Mouse (Mus musculus): Measurements from ENCODE around the gene Tbx21. TPM values are rescaled to one million over a fixed set of nuclear protein-coding genes. Genes with fewer than 3 reads are reported as not detected.
A peak's percentile ranks its signal among the peaks of the same experiment; 100 is the strongest.

Tbx21 gene
- polyA plus RNA-seq, 1 experiment from 2014 or later = not detected

DNA sequence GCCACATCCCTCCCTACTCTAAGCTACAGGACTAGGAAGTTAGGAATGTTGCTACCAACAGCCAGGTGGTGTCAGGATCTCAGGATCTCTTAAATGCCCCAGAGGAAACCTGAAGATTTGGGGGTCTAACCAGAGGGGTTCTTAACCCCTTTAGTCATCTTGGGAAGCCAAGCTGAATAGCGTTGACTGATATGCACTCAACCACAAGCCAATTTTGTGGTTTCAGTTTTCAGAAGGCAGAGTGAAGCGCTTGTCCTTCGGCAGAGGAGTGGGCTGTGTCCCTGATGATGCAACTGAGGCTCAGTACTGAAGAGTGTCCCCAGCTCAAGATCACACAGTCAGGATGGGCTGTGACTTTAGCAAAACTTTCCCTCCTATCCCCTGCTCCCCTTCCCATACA, 13.8 kb upstream of the Tbx21 start:
- Histone ChIP-seq H3K27me3 (ENCODE audit: control insufficient read depth, insufficient read depth, low read length) (no peaks in the 10 kb centered on the region), H3K36me3 (replicated peaks; ENCODE audit: control insufficient read depth, insufficient read depth, low read depth, low read length) (no peaks in the 10 kb centered on the region), H3K9ac (replicated peaks; ENCODE audit: low read length) (no peak overlapping the region), H3K4me3 (ENCODE audit: low read depth, low read length) (no peak overlapping the region), H3K4me2 (ENCODE audit: low read depth, low read length) (no peak overlapping the region), H3K4me1 (ENCODE audit: control insufficient read depth, insufficient read depth, low read length) (no peaks in the 10 kb centered on the region), H3K9me3 (replicated peaks; ENCODE audit: control insufficient read depth, low read length) (no peaks in the 10 kb centered on the region), H3K27ac (replicated peaks; ENCODE audit: low read depth, low read length) (no peak overlapping the region)
- DNase-seq (ENCODE audit: low spot score) (no peak), ATAC-seq (replicated peaks; ENCODE audit: insufficient number of reproducible peaks, low FRiP score, low TSS enrichment, low read depth) (no peak)
- WGBS = 60% methylated on average over 3 of the region's 3 CpGs

GRCm38 (mm10) chr11:97127470-97128223, 12.5 kb upstream of the Tbx21 start:
- peak overlapping the region; percentile 35 for H3K4me3 ChIP-seq (ENCODE audit: low read depth, low read length)
- no peaks in the 10 kb centered on the region for H3K9me3 ChIP-seq (replicated peaks; ENCODE audit: control insufficient read depth, low read length)
- peaks cover 2% of the 10 kb centered on the region; the same call in 1 of the 2 replicates for H3K4me1 ChIP-seq (ENCODE audit: control insufficient read depth, insufficient read depth, low read length)
- no peaks in the 10 kb centered on the region; the same call in 1 of the 2 replicates for H3K27me3 ChIP-seq (ENCODE audit: control insufficient read depth, insufficient read depth, low read length)
- DNase-seq (ENCODE audit: low spot score) = no peak
- peak overlapping the region; percentile 72 for H3K4me2 ChIP-seq (ENCODE audit: low read depth, low read length)
- no peaks in the 10 kb centered on the region for H3K36me3 ChIP-seq (replicated peaks; ENCODE audit: control insufficient read depth, insufficient read depth, low read depth, low read length)
- no peak for ATAC-seq (replicated peaks; ENCODE audit: insufficient number of reproducible peaks, low FRiP score, low TSS enrichment, low read depth)
- H3K27ac ChIP-seq (replicated peaks; ENCODE audit: low read depth, low read length) = no peak overlapping the region
- 12% methylated on average over 19 of the region's 19 CpGs for WGBS
- H3K9ac ChIP-seq (replicated peaks; ENCODE audit: low read length) = peak overlapping the region; percentile 43; the same call in 1 of the 2 replicates

GRCm38 (mm10) chr11:97126645-97127468, 11.7 kb upstream of the Tbx21 start:
- WGBS = 3% methylated on average over 32 of the region's 32 CpGs
- DNase-seq (ENCODE audit: low spot score) (peak; percentile 64), ATAC-seq (replicated peaks; ENCODE audit: insufficient number of reproducible peaks, low FRiP score, low TSS enrichment, low read depth) (0 out of 2 replicates have a peak, but pooled peaks have one; percentile 52)
- Histone ChIP-seq H3K36me3 (replicated peaks; ENCODE audit: control insufficient read depth, insufficient read depth, low read depth, low read length) (no peaks in the 10 kb centered on the region), H3K4me2 (ENCODE audit: low read depth, low read length) (peak overlapping the region; percentile 72), H3K9ac (replicated peaks; ENCODE audit: low read length) (peak overlapping the region; percentile 43), H3K27ac (replicated peaks; ENCODE audit: low read depth, low read length) (no peak overlapping the region), H3K4me3 (ENCODE audit: low read depth, low read length) (peak overlapping the region; percentile 35), H3K9me3 (replicated peaks; ENCODE audit: control insufficient read depth, low read length) (no peaks in the 10 kb centered on the region), H3K27me3 (ENCODE audit: control insufficient read depth, insufficient read depth, low read length) (no peaks in the 10 kb centered on the region; the same call in 1 of the 2 replicates), H3K4me1 (ENCODE audit: control insufficient read depth, insufficient read depth, low read length) (peaks cover 2% of the 10 kb centered on the region; the same call in 1 of the 2 replicates)

GRCm38 (mm10) chr11:97124266-97125036, 9.3 kb upstream of the Tbx21 start:
- Histone ChIP-seq H3K27ac (replicated peaks; ENCODE audit: low read depth, low read length) (no peak overlapping the region), H3K27me3 (ENCODE audit: control insufficient read depth, insufficient read depth, low read length) (no peaks in the 10 kb centered on the region; the same call in 1 of the 2 replicates)
- 53% methylated on average over 10 of the region's 10 CpGs for WGBS

DNA sequence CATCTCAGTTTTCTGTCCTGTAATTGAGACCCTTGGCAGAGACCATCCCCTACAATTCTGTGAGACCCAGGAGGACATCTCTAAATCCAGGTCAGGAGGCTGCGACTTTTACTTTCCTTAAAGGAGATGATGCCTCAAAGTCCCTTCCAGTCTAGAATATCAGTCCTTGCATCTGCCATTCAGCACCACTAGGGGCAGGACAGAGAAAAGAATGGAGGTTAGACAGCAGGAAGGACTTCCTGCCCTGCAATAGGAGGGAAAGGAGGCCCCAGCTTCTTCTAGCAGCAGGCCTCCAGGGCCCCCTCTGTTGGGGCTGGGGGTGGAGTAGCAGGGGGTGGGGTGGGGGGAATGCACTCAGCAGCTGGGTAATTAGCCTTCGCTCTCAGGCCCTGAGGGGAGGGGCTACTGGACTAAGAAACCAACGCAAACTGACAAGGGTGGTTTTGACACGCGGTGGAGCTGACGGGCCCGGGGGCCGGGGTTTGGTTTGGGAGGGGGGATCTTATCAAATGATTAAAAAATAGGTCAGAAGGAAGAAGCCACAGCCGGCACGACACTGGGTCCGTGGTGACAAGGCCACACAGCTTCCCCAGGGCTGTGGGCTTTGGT, 8.3 kb upstream of the Tbx21 start:
- Histone ChIP-seq H3K36me3 (replicated peaks; ENCODE audit: control insufficient read depth, insufficient read depth, low read depth, low read length) (no peaks in the 10 kb centered on the region), H3K27ac (replicated peaks; ENCODE audit: low read depth, low read length) (no peak overlapping the region), H3K4me3 (ENCODE audit: low read depth, low read length) (no peak overlapping the region), H3K27me3 (ENCODE audit: control insufficient read depth, insufficient read depth, low read length) (peaks cover 1% of the 10 kb centered on the region), H3K4me1 (ENCODE audit: control insufficient read depth, insufficient read depth, low read length) (peaks cover 5% of the 10 kb centered on the region), H3K9ac (replicated peaks; ENCODE audit: low read length) (no peak overlapping the region), H3K4me2 (ENCODE audit: low read depth, low read length) (no peak overlapping the region), H3K9me3 (replicated peaks; ENCODE audit: control insufficient read depth, low read length) (no peaks in the 10 kb centered on the region)
- 15% methylated on average over 11 of the region's 11 CpGs for WGBS
- DNase-seq (ENCODE audit: low spot score) (peak; percentile 45), ATAC-seq (replicated peaks; ENCODE audit: insufficient number of reproducible peaks, low FRiP score, low TSS enrichment, low read depth) (no peak)

More at GRCm38 (mm10) chr11:97124266-97125036, 9.3 kb upstream of the Tbx21 start:
- H3K9ac ChIP-seq (replicated peaks; ENCODE audit: low read length) = no peak overlapping the region
- H3K9me3 ChIP-seq (replicated peaks; ENCODE audit: control insufficient read depth, low read length) = no peaks in the 10 kb centered on the region
- no peak overlapping the region for H3K4me3 ChIP-seq (ENCODE audit: low read depth, low read length)
- H3K4me2 ChIP-seq (ENCODE audit: low read depth, low read length) = no peak overlapping the region; the same call in 1 of the 2 replicates
- no peaks in the 10 kb centered on the region for H3K36me3 ChIP-seq (replicated peaks; ENCODE audit: control insufficient read depth, insufficient read depth, low read depth, low read length)
- DNase-seq (ENCODE audit: low spot score) (no peak), ATAC-seq (replicated peaks; ENCODE audit: insufficient number of reproducible peaks, low FRiP score, low TSS enrichment, low read depth) (no peak)
- peaks cover 5% of the 10 kb centered on the region for H3K4me1 ChIP-seq (ENCODE audit: control insufficient read depth, insufficient read depth, low read length)

DNA sequence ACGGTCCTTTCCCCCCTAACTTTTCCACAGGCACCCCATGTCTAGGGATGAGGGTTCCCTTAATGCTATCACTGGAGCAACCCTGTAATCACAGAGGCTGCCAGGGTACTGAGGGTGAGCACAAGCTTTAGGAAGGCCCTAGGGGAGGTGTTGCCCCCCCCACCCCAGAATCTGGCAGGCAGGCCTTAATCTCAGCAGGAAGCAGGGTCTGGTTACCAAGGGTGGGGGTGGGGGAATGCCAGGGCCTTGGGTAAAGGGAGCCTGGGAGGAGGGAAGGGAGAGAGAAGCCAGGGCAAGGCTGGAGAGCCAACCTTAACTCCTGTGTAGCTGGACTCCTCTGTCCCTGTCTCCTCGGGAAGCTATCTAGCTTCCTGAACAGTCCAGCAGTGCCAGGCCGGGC, 5.5 kb upstream of the Tbx21 start:
- 50% methylated on average over 3 of the region's 3 CpGs for WGBS
- 0 out of 2 replicates have a peak overlapping the region, but pooled peaks have one; percentile 9 for H3K9ac ChIP-seq (replicated peaks; ENCODE audit: low read length)
- no peak overlapping the region for H3K4me2 ChIP-seq (ENCODE audit: low read depth, low read length)
- ATAC-seq (replicated peaks; ENCODE audit: insufficient number of reproducible peaks, low FRiP score, low TSS enrichment, low read depth) (no peak), DNase-seq (ENCODE audit: low spot score) (no peak)
- no peaks in the 10 kb centered on the region for H3K9me3 ChIP-seq (replicated peaks; ENCODE audit: control insufficient read depth, low read length)
- no peak overlapping the region for H3K27ac ChIP-seq (replicated peaks; ENCODE audit: low read depth, low read length)
- peaks cover 5% of the 10 kb centered on the region for H3K4me1 ChIP-seq (ENCODE audit: control insufficient read depth, insufficient read depth, low read length)
- peaks cover 14% of the 10 kb centered on the region for H3K27me3 ChIP-seq (ENCODE audit: control insufficient read depth, insufficient read depth, low read length)
- H3K36me3 ChIP-seq (replicated peaks; ENCODE audit: control insufficient read depth, insufficient read depth, low read depth, low read length) = no peaks in the 10 kb centered on the region
- no peak overlapping the region for H3K4me3 ChIP-seq (ENCODE audit: low read depth, low read length)

- H3K27me3 ChIP-seq (ENCODE audit: control insufficient read depth, insufficient read depth, low read length) = peaks cover 18% of the 10 kb centered on the region
- 31% methylated on average over 10 of the region's 10 CpGs for WGBS
- DNase-seq (ENCODE audit: low spot score) (no peak), ATAC-seq (replicated peaks; ENCODE audit: insufficient number of reproducible peaks, low FRiP score, low TSS enrichment, low read depth) (no peak)
- H3K4me1 ChIP-seq (ENCODE audit: control insufficient read depth, insufficient read depth, low read length) = peaks cover 7% of the 10 kb centered on the region
- no peak overlapping the region for H3K27ac ChIP-seq (replicated peaks; ENCODE audit: low read depth, low read length)
- no peak overlapping the region for H3K4me3 ChIP-seq (ENCODE audit: low read depth, low read length)
- H3K9me3 ChIP-seq (replicated peaks; ENCODE audit: control insufficient read depth, low read length) = no peaks in the 10 kb centered on the region
- H3K9ac ChIP-seq (replicated peaks; ENCODE audit: low read length) = 0 out of 2 replicates have a peak overlapping the region, but pooled peaks have one; percentile 9
- H3K36me3 ChIP-seq (replicated peaks; ENCODE audit: control insufficient read depth, insufficient read depth, low read depth, low read length) = no peaks in the 10 kb centered on the region
- H3K4me2 ChIP-seq (ENCODE audit: low read depth, low read length) = no peak overlapping the region
Observed at GRCm38 (mm10) chr11:97120221-97120620, 5.1 kb upstream of the Tbx21 start.
